Comparison of ENCODE assay signal across 23 mouse cellular contexts in genomic region chrX:142616189-142616872, GRCm38 (mm10).
DNase-seq lines count a peak whose midpoint lies in the region; ATAC-seq and TF ChIP-seq lines count a peak whose summit lies in the region.
"Had no signal": no experiment of that assay in that cellular context is flagged by ENCODE, and none has a peak within 500 bp of the region (broad histone marks: within the 10 kb centered on the region; RNA-seq: fewer than 3 reads in every experiment).

No protein-coding gene starts in this region.

- no peaks in the 10 kb centered on the region for H3K27me3 ChIP-seq in MEL (ENCODE audit: control insufficient read depth in 1 of 2, insufficient read depth in 2 of 2, low read length in 2 of 2)
- no peaks in the 10 kb centered on the region for H3K27me3 ChIP-seq in liver, postnatal 0 days (ENCODE audit: insufficient read depth, low read length)
- peaks cover 71% of the 10 kb centered on the region for H3K27me3 ChIP-seq in midbrain, embryonic 10.5 days (ENCODE audit: low read depth, poor library complexity, severe bottlenecking)
- H3K27me3 ChIP-seq: heart, embryonic 13.5 days had no signal

- peak; percentile 79 to 85 for TF ChIP-seq EP300 in MEL (IDR thresholded peaks at IDR 0.05; ENCODE audit: low read depth in 1 of 2, low read length in 2 of 2)
- TF ChIP-seq EP300 in liver, postnatal 0 days (IDR thresholded peaks at IDR 0.05; ENCODE audit: low read depth) = no peak

- TF ChIP-seq CTCF in MEL (IDR thresholded peaks at IDR 0.05 in 2 of 3, conservative IDR thresholded peaks at IDR 0.05 in 1 of 3; ENCODE audit: control insufficient read depth in 1 of 3, insufficient read depth in 1 of 3, low read depth in 2 of 3, low read length in 3 of 3, poor library complexity in 1 of 3, severe bottlenecking in 1 of 3) = no peak
- no peak for TF ChIP-seq CTCF in liver, postnatal 0 days (IDR thresholded peaks at IDR 0.05; ENCODE audit: low read depth)

- H3K79me2 ChIP-seq in MEL (ENCODE audit: control insufficient read depth, insufficient read depth, low read length, poor library complexity) = no peaks in the 10 kb centered on the region

- no peak overlapping the region for H3K9ac ChIP-seq in MEL (ENCODE audit: control insufficient read depth, low read depth, low read length, poor library complexity, severe bottlenecking)
- H3K9ac ChIP-seq in liver, postnatal 0 days (replicated peaks) = no peak overlapping the region
- H3K9ac ChIP-seq: heart, embryonic 13.5 days; hindbrain, embryonic 12.5 days had no signal

- 73% methylated on average over 11 of the region's 11 CpGs for WGBS in liver, postnatal 0 days (ENCODE audit: insufficient replicate concordance)
- WGBS in midbrain, embryonic 10.5 days = 89% methylated on average over 11 of the region's 11 CpGs

- H3K9me3 ChIP-seq in MEL (replicated peaks; ENCODE audit: insufficient read depth, low read length) = no peaks in the 10 kb centered on the region
- no peaks in the 10 kb centered on the region for H3K9me3 ChIP-seq in liver, postnatal 0 days (ENCODE audit: low read length)
- no peaks in the 10 kb centered on the region for H3K9me3 ChIP-seq in midbrain, embryonic 10.5 days (replicated peaks)
- H3K9me3 ChIP-seq: embryonic facial prominence, embryonic 10.5 days; forebrain, embryonic 10.5 days; heart, embryonic 13.5 days; hindbrain, embryonic 12.5 days had no signal

- H3K4me2 ChIP-seq in liver, postnatal 0 days (ENCODE audit: low read depth, low read length) = no peak overlapping the region
- H3K4me2 ChIP-seq: heart, embryonic 13.5 days; hindbrain, embryonic 12.5 days had no signal

- 0 out of 4 replicates have a peak overlapping the region, but pooled peaks of 1 of the 2 experiments have one; percentile 13 for H3K4me3 ChIP-seq in MEL (ENCODE audit: control insufficient read depth in 1 of 2, insufficient read depth in 1 of 2, low read depth in 2 of 2, low read length in 2 of 2)
- H3K4me3 ChIP-seq in liver, postnatal 0 days (ENCODE audit: low read depth, low read length) = no peak overlapping the region
- H3K4me3 ChIP-seq in midbrain, embryonic 10.5 days = no peak overlapping the region
- H3K4me3 ChIP-seq: embryonic facial prominence, embryonic 10.5 days; forebrain, embryonic 10.5 days; gastrocnemius, adult 2 months; heart, embryonic 13.5 days; hindbrain, embryonic 12.5 days had no signal

- no peak for TF ChIP-seq POLR2A in MEL (IDR thresholded peaks at IDR 0.05; ENCODE audit: control insufficient read depth in 1 of 2, insufficient read depth in 1 of 2, low read depth in 1 of 2, low read length in 2 of 2, poor library complexity in 1 of 2)

- TF ChIP-seq RAD21 in MEL (IDR thresholded peaks at IDR 0.05; ENCODE audit: low read depth, low read length) = no peak

- peak overlapping the region; percentile 26; the same call in 1 of the 2 replicates for H3K27ac ChIP-seq in MEL (ENCODE audit: control insufficient read depth, low read depth, low read length)
- H3K27ac ChIP-seq in liver, postnatal 0 days (ENCODE audit: low read depth) = no peak overlapping the region
- no peak overlapping the region for H3K27ac ChIP-seq in midbrain, embryonic 10.5 days (replicated peaks)
- H3K27ac ChIP-seq: embryonic facial prominence, embryonic 10.5 days; forebrain, embryonic 10.5 days; gastrocnemius, adult 2 months; heart, embryonic 13.5 days; hindbrain, embryonic 12.5 days had no signal

- ATAC-seq in erythroid progenitor cell, adult 5-6 weeks (replicated peaks; ENCODE audit: low FRiP score, poor library complexity, severe bottlenecking) = peak; percentile 34; the same call in 1 of the 2 replicates
- ATAC-seq in liver, postnatal 0 days = peak; percentile 45; the same call in 1 of the 2 replicates
- ATAC-seq: activated CD4-positive, CD25-positive, alpha-beta regulatory T cell, adult 4 months; forebrain, embryonic 14.5 days; hindbrain, embryonic 16.5 days; inflammation-experienced regulatory T-cells, adult 6 months; Patski had no signal

- H3K4me1 ChIP-seq in MEL (ENCODE audit: control insufficient read depth in 1 of 2, insufficient read depth in 2 of 2, low read length in 2 of 2) = peaks cover 8 to 13% of the 10 kb centered on the region in 2 experiments
- H3K4me1 ChIP-seq in liver, postnatal 0 days (ENCODE audit: insufficient read depth) = no peaks in the 10 kb centered on the region
- H3K4me1 ChIP-seq in midbrain, embryonic 10.5 days = no peaks in the 10 kb centered on the region
- H3K4me1 ChIP-seq: embryonic facial prominence, embryonic 10.5 days; forebrain, embryonic 10.5 days; heart, embryonic 13.5 days; hindbrain, embryonic 12.5 days had no signal

- peaks cover 0 to 15% of the 10 kb centered on the region in 2 experiments; a peak in 2 of 4 replicates for H3K36me3 ChIP-seq in MEL (ENCODE audit: control insufficient read depth in 1 of 2, insufficient read depth in 2 of 2, low read length in 2 of 2)
- no peaks in the 10 kb centered on the region for H3K36me3 ChIP-seq in liver, postnatal 0 days (replicated peaks; ENCODE audit: insufficient read depth, low read length)
- no peaks in the 10 kb centered on the region for H3K36me3 ChIP-seq in midbrain, embryonic 10.5 days
- H3K36me3 ChIP-seq: embryonic facial prominence, embryonic 10.5 days; forebrain, embryonic 10.5 days; heart, embryonic 13.5 days; hindbrain, embryonic 12.5 days had no signal

- DNase-seq in 416B (ENCODE audit: low read depth) = peak; percentile 51
- peak; percentile 70 for DNase-seq in MEL (ENCODE audit: low read depth, low spot score)
- no peak for DNase-seq in liver, postnatal 0 days
- no peak for DNase-seq in spleen, postnatal 36 days (ENCODE audit: low spot score in 2 of 2)
- DNase-seq in ovary, adult 18-20 months (ENCODE audit: low spot score) = no peak
- DNase-seq in kidney, adult 8-10 months = no peak
- DNase-seq in midbrain, embryonic 10.5 days (ENCODE audit: low spot score) = no peak
- DNase-seq: adrenal gland, postnatal 25 days; cerebellum, adult 11 months; cerebellum, adult 8-10 months; gastrocnemius, adult 2 months; gastrocnemius, postnatal 25 days; heart, postnatal 36 days had no signal

TF ChIP-seq in MEL, 35 proteins besides CTCF, POLR2A, EP300 and RAD21:
- no peak for TF ChIP-seq HCFC1 (IDR thresholded peaks at IDR 0.05; ENCODE audit: low read depth, low read length)
- TF ChIP-seq ZKSCAN1 (IDR thresholded peaks at IDR 0.05; ENCODE audit: low read depth, low read length) = no peak
- TF ChIP-seq E2F4 (IDR thresholded peaks at IDR 0.05; ENCODE audit: borderline replicate concordance, low read depth, low read length) = no peak
- peak; percentile 55; the same call in 1 of the 2 replicates for TF ChIP-seq RCOR1 (IDR thresholded peaks at IDR 0.05; ENCODE audit: low read depth, low read length)
- TF ChIP-seq USF1 (IDR thresholded peaks at IDR 0.05; ENCODE audit: low read depth, low read length) = no peak
- TF ChIP-seq GATA1 (IDR thresholded peaks at IDR 0.05; ENCODE audit: low read depth, low read length) = peak; percentile 91
- peak; percentile 86 for TF ChIP-seq TCF12 (IDR thresholded peaks at IDR 0.05; ENCODE audit: low read depth, low read length)
- TF ChIP-seq ETS1 (IDR thresholded peaks at IDR 0.05; ENCODE audit: low read depth, low read length) = peak; percentile 100
- peak; percentile 80 for TF ChIP-seq SIN3A (IDR thresholded peaks at IDR 0.05; ENCODE audit: low read length)
- TF ChIP-seq JUND (IDR thresholded peaks at IDR 0.05; ENCODE audit: low read depth, low read length) = 0 out of 2 replicates have a peak, but pooled peaks have one; percentile 29
- TF ChIP-seq TAL1 (IDR thresholded peaks at IDR 0.05; ENCODE audit: low read length) = peak; percentile 78
- TF ChIP-seq BHLHE40 (IDR thresholded peaks at IDR 0.05; ENCODE audit: borderline replicate concordance, low read depth, low read length) = no peak
- TF ChIP-seq CHD2 (IDR thresholded peaks at IDR 0.05; ENCODE audit: low read length) = no peak
- peak; percentile 64 for TF ChIP-seq ZNF384 (IDR thresholded peaks at IDR 0.05; ENCODE audit: low read depth, low read length)

Comparison
In these comparisons a context has a peak if more than half of its experiments do, and no peak if none do; other contexts are left out.
1. DNase-seq: peak in 416B (single experiment) and MEL (single experiment); none in liver, postnatal 0 days (single experiment), spleen, postnatal 36 days (0 of 2), ovary, adult 18-20 months (single experiment), kidney, adult 8-10 months (0 of 2) and midbrain, embryonic 10.5 days (single experiment).